Mouse (Mus musculus) subcutaneous adipose tissue, adult 2 months (tissue): ENCODE data around the gene Sult1a1. TPM values are rescaled to one million over a fixed set of nuclear protein-coding genes. Genes with fewer than 3 reads are reported as not detected.

Experiments
- polyA plus RNA-seq: library from polyadenylated mRNA; depleted of rRNA; stranded (reverse); fragments of >200 nt; gene quantifications from 2 replicates; pipeline ENCODE4 v1.2.3, GENCODE M21; 2012; ENCODE audit warnings: low replicate concordance; rRNA removed

Gene Sult1a1
- polyA plus RNA-seq: 134 and 428 TPM in 2 replicates

GRCm38 (mm10) chr7:126676207-126676606 is at the start of gene Sult1a1:
TSS of gene Sult1a1 (minus strand) at chr7:126676432.

GRCm38 (mm10) chr7:126707442-126708174 is 31.4 kb upstream of the Sult1a1 start, which contains the start of gene Coro1a:
TSS of gene Coro1a (minus strand) at chr7:126707787.

GRCm38 (mm10) chr7:126695631-126696207 is 19.5 kb upstream of the Sult1a1 start, which contains the start of gene Slx1b:
TSS of gene Slx1b (minus strand) at chr7:126695784.

GRCm38 (mm10) chr7:126695210-126695611 is 19.0 kb upstream of the Sult1a1 start, which contains the start of gene Bola2:
TSS of gene Bola2 (plus strand) at chr7:126695401.

GRCm38 (mm10) chr7:126649231-126650051 is 26.8 kb downstream of the Sult1a1 start, which contains the start of gene Sgf29:
TSS of gene Sgf29 (plus strand) at chr7:126649309.

GRCm38 (mm10) chr7:126630824-126631518 is 45.3 kb downstream of the Sult1a1 start, which contains the start of gene Nupr1:
TSS of gene Nupr1 (minus strand) at chr7:126630861.

Other genes starting within 250 kb of the Sult1a1 start
- gene Rabep2, start 247.7 kb downstream of the Sult1a1 start, polyA plus RNA-seq: 24.8 and 29.5 TPM in 2 replicates
- gene Atp2a1, start 213.3 kb downstream of the Sult1a1 start, polyA plus RNA-seq: 0.07 and 0.54 TPM in 2 replicates
- gene Sh2b1, start 201.0 kb downstream of the Sult1a1 start, polyA plus RNA-seq: 51.5 and 81.0 TPM in 2 replicates
- gene Tufm, start 189.1 kb downstream of the Sult1a1 start, polyA plus RNA-seq: 126 and 142 TPM in 2 replicates
- 95.1 and 150 TPM in 2 replicates for gene Atxn2l, start 173.0 kb downstream of the Sult1a1 start, polyA plus RNA-seq
- gene Eif3c, start 110.0 kb downstream of the Sult1a1 start, polyA plus RNA-seq: 113 and 137 TPM in 2 replicates
- gene Apobr, start 91.5 kb downstream of the Sult1a1 start, polyA plus RNA-seq: 15.7 and 20.1 TPM in 2 replicates
- gene Cln3, start 90.6 kb downstream of the Sult1a1 start, polyA plus RNA-seq: 62.6 and 86.0 TPM in 2 replicates
- gene Il27, start 81.5 kb downstream of the Sult1a1 start, polyA plus RNA-seq: 0.27 and 0.28 TPM in 2 replicates
- gene Nupr1, start 45.6 kb downstream of the Sult1a1 start, polyA plus RNA-seq: 50.9 and 128 TPM in 2 replicates
- 42.4 and 47.9 TPM in 2 replicates for gene Sgf29, start 27.1 kb downstream of the Sult1a1 start, polyA plus RNA-seq
- 46.0 and 59.1 TPM in 2 replicates for gene Bola2, start 19.0 kb upstream of the Sult1a1 start, polyA plus RNA-seq
- gene Slx1b, start 19.4 kb upstream of the Sult1a1 start, polyA plus RNA-seq: 25.3 and 25.7 TPM in 2 replicates
- gene Coro1a, start 31.4 kb upstream of the Sult1a1 start, polyA plus RNA-seq: 53.1 and 109 TPM in 2 replicates
- gene Mapk3, start 83.2 kb upstream of the Sult1a1 start, polyA plus RNA-seq: 300 and 302 TPM in 2 replicates
- 87.6 and 213 TPM in 2 replicates for gene Gdpd3, start 89.9 kb upstream of the Sult1a1 start, polyA plus RNA-seq
- 325 and 329 TPM in 2 replicates for gene Ypel3, start 100.5 kb upstream of the Sult1a1 start, polyA plus RNA-seq
- 3.3 and 4.2 TPM in 2 replicates for gene Tbx6, start 105.1 kb upstream of the Sult1a1 start, polyA plus RNA-seq
- 140 and 221 TPM in 2 replicates for gene Ppp4c, start 116.1 kb upstream of the Sult1a1 start, polyA plus RNA-seq
- gene Fam57b, start 121.2 kb upstream of the Sult1a1 start, polyA plus RNA-seq: 18.0 and 75.6 TPM in 2 replicates
- not detected in 2 replicates for gene 4930451I11Rik, start 155.2 kb upstream of the Sult1a1 start, polyA plus RNA-seq
- not detected in 2 replicates for gene Doc2a, start 171.0 kb upstream of the Sult1a1 start, polyA plus RNA-seq
- gene Hirip3, start 185.5 kb upstream of the Sult1a1 start, polyA plus RNA-seq: 3.5 and 11.6 TPM in 2 replicates
- gene Ino80e, start 185.9 kb upstream of the Sult1a1 start, polyA plus RNA-seq: 47.8 and 60.5 TPM in 2 replicates
- 94.6 and 122 TPM in 2 replicates for gene Taok2, start 208.3 kb upstream of the Sult1a1 start, polyA plus RNA-seq
- 89.0 and 89.8 TPM in 2 replicates for gene Tmem219, start 246.5 kb upstream of the Sult1a1 start, polyA plus RNA-seq